Mouse (Mus musculus) C2C12 (cell line): ENCODE measurements at regions not wholly inside any gene's neighbourhood (a gene's known extent, or its start where the extent isn't known, plus 50 kb on each side); places are given as distances from the start of the nearest gene placed in this dataset.

Experiments
- H3K27me3 ChIP-seq: one replicate; pipeline ENCODE4 v1.6.1; 2011; ENCODE audit not compliant: control insufficient read depth, insufficient read depth, insufficient read length
- H3K36me3 ChIP-seq: one replicate; pipeline ENCODE4 v1.6.1; 2011; ENCODE audit not compliant: control insufficient read depth, insufficient read depth
- H3K4me3 ChIP-seq: one replicate; pipeline ENCODE4 v1.5.1; 2011; ENCODE audit warnings: mild to moderate bottlenecking, control low read depth; ENCODE audit not compliant: poor library complexity, insufficient read depth, severe bottlenecking
- H3K79me2 ChIP-seq: one replicate; pipeline ENCODE4 v1.6.1; 2011; ENCODE audit not compliant: control insufficient read depth, insufficient read depth
- H3K79me3 ChIP-seq: one replicate; pipeline ENCODE4 v1.6.1; 2011; ENCODE audit warnings: low read depth, control low read depth
- H3ac ChIP-seq: one replicate; pipeline ENCODE3; 2011; ENCODE audit warnings: low read depth; ENCODE audit not compliant: control insufficient read depth, insufficient read length
- CEBPB ChIP-seq: IDR thresholded peaks from one replicate; pipeline ENCODE4 v1.6.1; 2011; ENCODE audit warnings: low read depth, mild to moderate bottlenecking, control low read depth, moderate library complexity
- CTCF ChIP-seq: IDR thresholded peaks from one replicate; pipeline ENCODE4 v1.5.1; 2011; ENCODE audit not compliant: control insufficient read depth, insufficient read depth, insufficient read length
- FOSL1 ChIP-seq: IDR thresholded peaks from one replicate; pipeline ENCODE4 v1.8.0; 2011; ENCODE audit warnings: mild to moderate bottlenecking, low read length; ENCODE audit not compliant: poor library complexity, insufficient read depth, severe bottlenecking
- MAX ChIP-seq: IDR thresholded peaks from one replicate; pipeline ENCODE4 v1.6.1; 2011; ENCODE audit warnings: mild to moderate bottlenecking, control low read depth
- MYOD1 ChIP-seq: IDR thresholded peaks from one replicate; pipeline ENCODE4 v1.6.1; 2011; ENCODE audit warnings: low read depth; ENCODE audit not compliant: control insufficient read depth, insufficient read length
- MYOG ChIP-seq: IDR thresholded peaks from one replicate; pipeline ENCODE4 v1.6.1; 2011; ENCODE audit not compliant: control insufficient read depth, insufficient read length; ENCODE audit errors: extremely low read depth
- USF1 ChIP-seq: IDR thresholded peaks from one replicate; pipeline ENCODE4 v1.6.1; 2011; ENCODE audit warnings: low read depth, mild to moderate bottlenecking, control low read depth, moderate library complexity

GRCm38 (mm10) chr15:25000171-25000570 lies 413.4 kb downstream of the Basp1 start:
- H3K79me3 ChIP-seq = no peaks in the 10 kb centered on the region
- H3K79me2 ChIP-seq = no peaks in the 10 kb centered on the region
- TF ChIP-seq MYOG (no peak), MAX (no peak), CEBPB (no peak)

DNA sequence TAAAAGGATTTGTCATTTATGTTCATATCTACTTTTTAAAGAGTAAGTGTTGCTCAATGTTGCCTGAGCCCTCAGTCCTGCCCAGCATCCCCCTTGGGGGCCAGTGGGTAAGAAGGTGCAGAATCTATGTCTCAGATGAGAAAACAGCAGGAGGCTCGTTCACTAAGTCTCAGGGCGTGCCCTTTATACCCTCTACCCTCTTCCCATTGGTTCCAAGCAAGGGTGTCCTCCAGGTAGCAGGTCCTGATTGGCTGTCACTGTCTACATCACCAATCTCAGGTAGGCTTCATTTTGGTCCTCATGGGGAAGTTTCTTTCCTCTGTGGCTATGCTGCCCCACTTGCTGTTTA lies 420.3 kb downstream of the Basp1 start:
- Histone ChIP-seq H3K79me2 (no peaks in the 10 kb centered on the region), H3K27me3 (no peaks in the 10 kb centered on the region), H3K4me3 (no peak overlapping the region), H3K36me3 (no peaks in the 10 kb centered on the region), H3ac (no peak overlapping the region), H3K79me3 (no peaks in the 10 kb centered on the region)
- TF ChIP-seq MAX = no peak
- no peak for TF ChIP-seq FOSL1
- no peak for TF ChIP-seq CTCF
- TF ChIP-seq USF1 = no peak
- no peak for TF ChIP-seq CEBPB
- no peak for TF ChIP-seq MYOG
- TF ChIP-seq MYOD1 = no peak

More at GRCm38 (mm10) chr15:25000171-25000570, 413.4 kb downstream of the Basp1 start:
- H3ac ChIP-seq = no peak overlapping the region
- no peaks in the 10 kb centered on the region for H3K27me3 ChIP-seq
- no peak overlapping the region for H3K4me3 ChIP-seq
- H3K36me3 ChIP-seq = no peaks in the 10 kb centered on the region

DNA sequence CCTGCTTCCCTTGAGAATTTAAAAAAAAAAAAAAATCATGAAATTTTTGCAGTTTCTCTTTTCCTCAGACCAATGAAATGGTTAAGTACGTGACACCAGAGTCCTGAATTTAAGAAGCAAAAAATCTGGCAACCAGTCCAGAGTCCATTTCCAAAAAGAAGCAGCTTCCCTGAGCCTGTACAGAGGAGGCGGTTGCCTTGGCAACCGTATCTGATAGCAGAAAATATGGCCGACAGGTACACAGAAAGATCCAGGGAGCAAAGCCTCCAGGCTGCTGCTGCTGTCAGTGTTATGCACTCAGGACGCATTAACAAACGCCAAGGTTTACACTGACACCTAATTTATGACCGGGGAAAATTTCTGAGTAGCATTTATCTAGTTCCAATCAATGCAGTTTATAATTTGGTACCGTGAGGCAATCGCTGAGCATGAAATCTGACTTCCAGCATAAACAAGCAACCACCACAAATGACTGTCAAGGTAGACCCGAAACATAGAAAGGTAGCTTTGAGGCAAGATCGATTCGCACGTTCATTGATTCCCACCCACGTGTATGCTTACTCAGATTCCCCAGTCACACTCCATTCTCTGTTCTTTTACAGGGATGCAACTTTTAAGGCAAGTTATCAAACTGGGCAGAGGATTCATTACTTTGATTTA lies 420.8 kb downstream of the Basp1 start:
- H3K79me3 ChIP-seq = no peaks in the 10 kb centered on the region
- H3ac ChIP-seq = no peak overlapping the region
- TF ChIP-seq CTCF = no peak
- no peak for TF ChIP-seq CEBPB
- no peak for TF ChIP-seq USF1
- no peak for TF ChIP-seq MYOG
- TF ChIP-seq MAX = no peak
- TF ChIP-seq FOSL1 = no peak
- TF ChIP-seq MYOD1 = no peak

GRCm38 (mm10) chr15:24990082-24990786 lies 423.3 kb downstream of the Basp1 start:
- TF ChIP-seq MYOD1 = no peak
- TF ChIP-seq FOSL1 = no peak
- no peak for TF ChIP-seq MYOG
- no peak for TF ChIP-seq USF1
- no peak for TF ChIP-seq CEBPB
- no peak for TF ChIP-seq CTCF
- TF ChIP-seq MAX = no peak
- H3K36me3 ChIP-seq = no peaks in the 10 kb centered on the region

More for the DNA sequence above, 420.8 kb downstream of the Basp1 start:
- H3K27me3 ChIP-seq = no peaks in the 10 kb centered on the region
- no peaks in the 10 kb centered on the region for H3K36me3 ChIP-seq
- H3K4me3 ChIP-seq = no peak overlapping the region
- no peaks in the 10 kb centered on the region for H3K79me2 ChIP-seq

GRCm38 (mm10) chr15:24980841-24981240 lies 432.7 kb downstream of the Basp1 start:
- no peaks in the 10 kb centered on the region for H3K79me3 ChIP-seq
- TF ChIP-seq MAX = no peak
- no peak for TF ChIP-seq FOSL1
- no peak for TF ChIP-seq CTCF
- TF ChIP-seq MYOD1 = no peak
- no peak for TF ChIP-seq USF1
- no peak for TF ChIP-seq CEBPB
- TF ChIP-seq MYOG = no peak

More at GRCm38 (mm10) chr15:24990082-24990786, 423.3 kb downstream of the Basp1 start:
- Histone ChIP-seq H3K79me2 (no peaks in the 10 kb centered on the region), H3ac (no peak overlapping the region), H3K79me3 (no peaks in the 10 kb centered on the region), H3K4me3 (no peak overlapping the region), H3K27me3 (no peaks in the 10 kb centered on the region)

DNA sequence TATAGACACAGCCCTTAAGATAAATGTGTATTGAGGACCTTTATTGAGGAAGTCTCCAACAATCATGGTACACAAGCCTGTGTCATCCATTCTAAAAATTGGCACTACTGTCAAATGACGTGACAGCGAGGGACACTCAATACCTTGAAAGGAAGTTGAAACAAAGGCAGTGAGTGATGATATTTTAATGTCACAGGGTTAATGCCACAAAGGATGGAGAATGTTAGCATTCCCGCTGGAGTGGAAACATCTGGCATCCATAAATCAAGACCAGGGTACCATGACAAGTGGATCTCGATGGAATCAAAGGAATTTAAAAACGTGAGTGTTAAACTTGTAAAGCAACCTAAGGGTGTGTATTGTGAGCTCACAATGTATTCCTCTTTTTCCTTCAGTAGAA lies 441.5 kb downstream of the Basp1 start:
- TF ChIP-seq MYOD1 = peak; percentile 10
- no peak for TF ChIP-seq MAX
- Histone ChIP-seq H3ac (no peak overlapping the region), H3K36me3 (no peaks in the 10 kb centered on the region), H3K79me3 (no peaks in the 10 kb centered on the region), H3K79me2 (no peaks in the 10 kb centered on the region), H3K27me3 (no peaks in the 10 kb centered on the region), H3K4me3 (no peak overlapping the region)

More at GRCm38 (mm10) chr15:24980841-24981240, 432.7 kb downstream of the Basp1 start:
- no peak overlapping the region for H3K4me3 ChIP-seq
- H3K36me3 ChIP-seq = no peaks in the 10 kb centered on the region
- H3K79me2 ChIP-seq = no peaks in the 10 kb centered on the region
- peaks cover 3% of the 10 kb centered on the region for H3K27me3 ChIP-seq
- H3ac ChIP-seq = no peak overlapping the region
